Mouse (Mus musculus) cerebellum, adult (tissue): ENCODE measurements around the gene Pex14.

Experiments
- ATAC-seq: cut with Nextera tagmentation; 2 replicates; pipeline ENCODE4 v1.9.2; 2017; ENCODE audit warnings: mild to moderate bottlenecking, moderate library complexity, mixed read lengths; ENCODE audit not compliant: insufficient number of reproducible peaks, low FRiP score, low TSS enrichment

The Pex14 gene

GRCm38 (mm10) chr4:148993948-148994347 lies 105.7 kb downstream of the Pex14 start:
- ATAC-seq: no peak

DNA sequence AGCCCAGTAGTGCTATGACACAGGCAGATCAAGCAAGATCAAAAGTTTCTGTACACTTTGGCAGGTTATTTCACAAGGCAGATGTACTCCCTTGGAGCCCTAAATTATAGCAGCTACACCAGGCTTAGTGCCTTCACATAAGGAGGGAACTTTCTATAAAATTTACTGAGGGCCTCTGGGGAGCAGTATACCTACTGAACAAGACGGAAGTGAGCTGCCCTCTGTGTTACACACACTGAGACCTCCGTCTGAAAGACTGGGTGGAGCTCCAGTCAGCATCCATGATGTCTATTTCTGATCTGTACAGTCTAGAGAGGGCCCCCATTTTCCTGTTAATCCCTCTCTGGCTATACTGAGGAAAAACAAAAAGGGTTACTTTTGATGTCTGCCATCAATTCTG lies 109.6 kb downstream of the Pex14 start:
- ATAC-seq: no peak

DNA sequence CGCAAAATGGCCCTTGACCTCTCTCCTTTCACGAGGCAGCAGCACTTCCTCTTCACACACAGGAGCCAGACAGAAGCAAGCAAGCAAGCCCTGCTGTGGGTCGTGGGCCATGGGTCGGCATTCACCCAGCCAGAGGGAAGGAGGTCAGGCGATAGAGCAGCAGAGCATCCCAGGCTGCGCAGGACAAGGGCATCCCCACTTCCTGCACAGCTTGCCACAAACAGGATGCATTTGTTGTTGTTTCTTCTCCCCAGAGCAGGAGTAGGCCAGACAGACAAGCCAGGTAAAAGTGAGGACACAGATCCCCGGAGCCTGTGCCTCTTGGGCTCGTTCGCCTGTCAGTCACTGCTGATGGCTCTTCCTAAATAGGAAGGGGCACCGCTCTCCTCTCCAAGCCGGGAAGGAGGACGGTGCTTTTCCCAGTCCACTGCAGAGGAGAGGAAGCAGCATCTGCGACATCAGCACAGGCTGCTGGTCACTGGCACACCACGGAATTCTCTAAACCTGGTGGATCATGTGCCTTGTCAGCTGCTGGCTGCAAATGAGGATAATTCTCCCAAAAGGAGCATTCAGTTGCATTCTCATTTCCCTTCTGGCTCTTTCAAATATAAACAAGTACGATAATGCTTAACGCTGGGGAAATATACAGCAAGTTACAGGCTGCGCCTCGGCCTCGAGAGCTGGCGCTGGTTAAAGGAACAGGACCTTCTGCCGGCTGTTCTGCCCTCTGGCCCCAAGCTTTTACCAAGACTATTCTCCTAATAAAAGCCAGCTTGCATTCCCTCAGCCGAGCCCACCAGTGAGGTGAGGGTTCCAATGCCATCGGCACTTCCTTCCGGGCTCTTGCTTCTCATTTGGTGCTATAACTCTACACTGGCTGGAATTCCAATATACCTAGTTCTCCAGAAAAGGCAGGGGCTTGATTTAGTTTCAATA lies 113.9 kb downstream of the Pex14 start:
- no peak for ATAC-seq

DNA sequence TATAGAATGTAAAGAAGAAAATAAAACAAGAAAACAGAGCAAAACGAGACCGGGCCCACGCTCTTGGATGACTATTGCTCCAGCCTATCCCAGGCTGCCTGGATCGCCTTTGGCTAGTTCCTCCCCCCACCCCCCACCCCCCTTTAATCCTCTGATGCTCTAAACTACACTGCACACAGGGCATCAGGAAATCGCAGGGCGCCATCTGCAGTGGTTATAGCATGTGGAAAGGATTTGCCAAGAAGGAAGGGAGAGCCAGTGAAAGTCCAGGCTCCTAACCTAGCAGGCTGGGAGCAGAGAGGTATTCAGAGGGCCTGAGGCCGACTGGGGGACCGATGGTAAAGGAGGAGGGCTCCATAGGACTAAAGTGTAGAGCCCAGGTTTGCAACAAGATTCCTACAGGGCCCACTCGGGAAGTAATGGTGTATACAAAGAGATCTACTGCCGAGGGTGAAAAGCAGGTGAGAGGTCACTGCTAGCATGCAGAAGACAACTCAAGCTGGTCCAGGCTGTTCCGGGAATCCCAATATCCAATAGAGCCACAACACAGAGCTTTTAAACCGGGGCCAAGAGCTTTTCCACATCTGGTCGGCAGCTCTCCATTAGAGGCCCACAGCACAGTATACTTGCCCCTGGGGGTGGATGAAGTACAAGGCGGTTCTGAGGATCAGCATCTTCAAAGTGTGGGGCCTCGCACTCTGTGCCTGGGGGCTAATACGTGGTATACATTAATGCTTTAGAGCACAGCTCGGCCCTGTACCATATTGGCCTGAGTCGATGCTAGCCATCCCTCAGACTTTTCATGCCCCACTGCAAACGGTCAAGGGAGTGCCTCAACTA lies 114.8 kb downstream of the Pex14 start:
- no peak for ATAC-seq

DNA sequence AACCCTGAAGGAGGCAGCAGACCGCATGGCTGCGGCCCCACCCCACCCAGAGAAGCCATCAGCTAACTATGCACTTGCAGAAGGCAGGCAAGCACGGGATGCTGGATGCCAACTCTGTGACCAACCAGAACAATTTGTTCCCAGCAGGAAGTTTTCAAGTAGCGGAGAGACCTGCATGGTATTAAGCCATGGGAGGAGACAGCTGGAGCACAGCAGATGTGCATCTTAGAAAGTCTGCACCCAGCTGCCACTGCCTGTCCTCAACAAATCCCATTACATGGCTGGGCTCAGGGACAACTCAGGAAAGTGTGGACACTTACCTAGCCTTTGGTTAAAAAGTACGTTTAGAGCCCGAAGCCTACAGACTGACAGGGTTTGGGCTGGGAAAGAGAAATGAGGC lies 117.4 kb downstream of the Pex14 start:
- ATAC-seq: no peak

DNA sequence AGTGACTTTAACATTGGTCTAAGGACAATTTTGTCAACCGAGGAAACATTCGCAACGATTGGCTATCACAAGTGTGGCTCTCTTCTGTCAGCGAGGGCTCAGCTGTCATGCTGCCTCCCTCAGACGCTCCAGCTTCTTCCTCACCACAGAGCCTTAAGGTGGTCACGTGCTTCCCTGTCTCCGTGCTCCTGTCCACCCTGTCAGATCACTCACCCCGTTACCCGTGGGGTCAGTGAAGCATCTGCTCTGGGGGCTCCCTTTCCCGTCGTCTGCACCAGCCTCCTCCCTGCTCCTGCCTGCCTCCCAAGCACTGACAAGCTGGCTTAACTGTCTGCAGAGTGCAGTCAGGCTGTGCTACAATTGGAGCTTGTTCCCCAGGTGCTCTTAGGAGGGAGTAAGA lies 119.8 kb downstream of the Pex14 start:
- ATAC-seq: no peak

DNA sequence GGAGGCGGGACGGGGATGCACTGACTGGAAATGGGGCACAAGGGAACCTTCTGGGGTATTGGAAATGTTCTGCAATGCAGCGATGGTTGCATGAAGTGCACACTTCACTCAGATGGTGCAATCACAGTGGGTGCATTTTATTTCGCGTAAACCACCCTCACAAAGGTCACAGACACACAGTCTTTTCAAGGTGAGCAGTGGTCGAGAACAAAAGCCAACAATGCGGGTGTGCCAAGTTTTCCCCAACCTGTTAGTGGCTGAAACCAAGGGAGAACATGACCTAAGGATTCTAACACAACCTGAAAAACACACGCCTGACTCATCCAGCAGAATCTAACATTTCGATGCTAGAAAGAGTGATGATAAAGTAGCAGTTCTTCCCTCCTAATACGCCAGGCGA lies 120.8 kb downstream of the Pex14 start:
- ATAC-seq: no peak

DNA sequence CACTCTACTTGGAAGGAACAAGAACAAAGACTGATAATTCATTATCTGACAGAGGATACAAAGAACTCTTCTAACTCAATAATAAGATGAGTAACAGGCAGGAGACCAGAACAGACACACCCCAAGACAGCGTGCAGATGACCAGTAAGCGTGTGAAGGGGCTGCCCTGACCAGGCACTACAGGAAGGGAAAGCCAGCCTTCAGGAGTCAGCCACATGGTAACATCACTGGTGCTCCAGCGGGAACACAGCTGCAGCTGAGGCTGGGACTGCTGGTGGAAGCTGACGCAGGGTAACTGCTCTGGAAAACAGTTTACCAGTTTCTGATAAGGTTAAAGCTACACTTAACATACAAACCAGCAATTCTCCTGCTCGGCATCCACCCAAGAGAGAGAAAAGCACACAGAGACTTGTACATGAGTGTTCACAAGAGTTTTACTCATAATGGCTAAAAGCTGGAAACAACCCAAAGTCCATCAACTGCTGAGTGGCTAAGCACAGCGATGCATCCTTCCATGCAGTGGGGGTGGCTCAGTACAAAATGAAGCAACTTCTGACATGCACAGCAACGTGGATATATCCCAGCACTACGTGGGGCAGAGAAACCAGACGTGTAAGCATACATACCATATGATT lies 121.3 kb downstream of the Pex14 start:
- no peak for ATAC-seq

DNA sequence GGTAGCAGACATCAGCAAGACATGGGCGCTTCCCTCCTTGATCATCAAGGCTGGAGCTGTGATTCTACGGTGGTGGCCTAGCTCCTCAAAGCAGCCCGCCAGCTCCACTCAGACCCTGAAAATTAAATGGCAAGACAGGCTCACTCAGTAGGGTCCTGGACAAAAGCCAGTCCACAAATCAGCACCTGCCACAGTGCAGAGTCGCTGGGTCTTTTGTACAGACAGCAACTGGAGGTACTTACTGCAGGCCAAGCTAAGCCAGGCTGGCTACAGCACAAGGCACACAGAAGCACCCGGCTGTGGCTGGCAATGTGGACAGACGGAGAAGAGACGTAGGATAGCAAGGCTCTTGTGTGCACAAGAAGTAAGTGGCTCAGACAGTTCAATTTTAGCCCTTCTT lies 124.8 kb downstream of the Pex14 start:
- no peak for ATAC-seq

GRCm38 (mm10) chr4:148973387-148973786 lies 126.3 kb downstream of the Pex14 start:
- no peak for ATAC-seq

GRCm38 (mm10) chr4:148972707-148973106 lies 127.0 kb downstream of the Pex14 start:
- ATAC-seq: no peak

GRCm38 (mm10) chr4:148971613-148972242 lies 127.9 kb downstream of the Pex14 start:
- no peak for ATAC-seq

DNA sequence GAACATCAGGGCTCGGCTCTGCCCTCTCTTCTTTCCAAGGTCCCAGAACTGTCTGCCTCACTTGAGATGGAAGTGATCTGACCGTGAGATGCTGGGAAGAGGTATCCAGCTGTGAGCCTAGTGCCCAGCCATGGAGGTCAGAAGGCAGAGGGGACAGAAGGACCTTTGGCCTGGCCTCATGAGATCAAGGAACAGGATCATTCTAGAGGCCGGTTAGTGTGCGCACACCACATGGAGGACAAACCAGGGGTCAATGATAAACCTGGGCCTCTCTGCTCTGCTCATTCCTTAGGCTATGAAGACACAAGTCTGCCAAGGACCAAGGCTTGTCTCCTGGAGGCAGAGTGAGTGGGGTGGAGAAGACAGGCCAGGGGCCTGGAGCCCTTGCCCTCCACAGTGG lies 128.9 kb downstream of the Pex14 start:
- no peak for ATAC-seq

- ATAC-seq: no peak
Measured at GRCm38 (mm10) chr4:148969610-148970009, 130.1 kb downstream of the Pex14 start.

DNA sequence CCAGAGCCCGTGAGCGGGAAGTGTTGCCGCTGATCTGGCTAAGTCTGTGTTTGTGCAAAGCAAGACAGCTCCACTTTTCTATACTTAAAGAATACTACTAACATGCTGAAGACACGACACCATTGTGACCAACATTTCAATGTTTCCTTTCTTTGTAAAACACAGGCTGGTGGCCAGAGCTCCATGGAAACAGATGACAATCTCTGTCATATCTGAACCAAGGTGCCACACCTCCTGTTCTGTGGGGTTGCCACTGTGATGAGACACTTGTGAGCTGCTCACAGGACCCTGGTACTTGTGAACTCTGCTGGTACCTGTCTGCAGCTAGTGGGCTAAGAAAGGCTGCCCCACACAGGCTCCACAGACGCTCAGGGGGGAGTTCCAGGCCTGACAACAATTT lies 130.8 kb downstream of the Pex14 start:
- no peak for ATAC-seq

DNA sequence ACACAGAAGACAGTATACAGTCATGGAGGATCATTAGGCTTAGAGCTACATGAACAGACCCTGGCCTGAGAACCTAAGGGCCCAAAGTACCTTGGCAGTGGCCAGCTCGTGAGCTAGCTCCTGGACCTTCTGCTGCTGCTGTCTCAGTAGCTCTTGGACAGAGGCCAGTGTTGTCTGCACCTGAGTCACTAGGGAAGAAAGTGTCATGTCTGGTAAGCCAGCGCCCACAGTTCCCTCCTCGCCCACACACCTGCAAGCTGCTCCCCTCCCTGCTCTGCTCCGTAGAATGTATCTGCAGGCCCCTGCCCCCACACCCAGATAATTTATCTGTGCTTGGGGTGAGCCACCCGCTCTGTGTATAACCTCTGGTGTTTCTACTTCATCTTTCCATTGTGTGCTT lies 133.5 kb downstream of the Pex14 start:
- no peak for ATAC-seq

- no peak for ATAC-seq
Measured at GRCm38 (mm10) chr4:148964541-148965310, 134.9 kb downstream of the Pex14 start.

- ATAC-seq: no peak
Measured at GRCm38 (mm10) chr4:148962096-148962495, 137.6 kb downstream of the Pex14 start.

- no peak for ATAC-seq
Measured at GRCm38 (mm10) chr4:148961081-148961480, 138.6 kb downstream of the Pex14 start.

DNA sequence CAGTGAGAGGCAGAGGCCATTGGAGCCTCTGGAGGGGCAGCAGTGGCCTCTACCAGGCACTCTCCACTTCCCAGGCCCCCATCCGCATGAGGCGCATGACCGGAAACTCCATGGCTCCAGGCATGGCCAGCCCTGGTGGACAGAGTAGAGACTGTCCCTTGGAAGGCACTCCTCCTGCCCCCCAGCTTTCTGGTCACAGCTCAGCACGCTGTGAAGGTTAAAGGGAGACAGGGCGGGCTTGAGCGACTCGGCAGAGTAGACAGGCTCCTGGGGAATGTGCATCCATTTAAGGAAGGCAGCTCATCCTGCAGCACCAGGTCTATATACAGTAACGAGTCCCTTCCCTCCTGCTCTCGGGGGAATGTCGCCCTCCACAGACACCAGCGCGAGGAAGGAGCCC lies 139.7 kb downstream of the Pex14 start:
- no peak for ATAC-seq
